Mouse (Mus musculus) liver, embryonic 14.5 days (tissue): ENCODE results near the gene Smim13.
"Not testable (repeated sequence)": the region's sequence is repeated elsewhere in the genome, so short reads cannot be mapped to it uniquely, and the experiment has no call there.

Experiments used
- CTCF ChIP-seq: IDR thresholded peaks from 2 replicates; pipeline ENCODE4 v1.5.1; 2016; ENCODE audit warnings: antibody characterized with exemption, low read depth, control low read depth
- EP300 ChIP-seq: IDR thresholded peaks from 2 replicates; pipeline ENCODE4 v1.6.1; 2016; ENCODE audit warnings: antibody characterized with exemption, low read depth

DNA sequence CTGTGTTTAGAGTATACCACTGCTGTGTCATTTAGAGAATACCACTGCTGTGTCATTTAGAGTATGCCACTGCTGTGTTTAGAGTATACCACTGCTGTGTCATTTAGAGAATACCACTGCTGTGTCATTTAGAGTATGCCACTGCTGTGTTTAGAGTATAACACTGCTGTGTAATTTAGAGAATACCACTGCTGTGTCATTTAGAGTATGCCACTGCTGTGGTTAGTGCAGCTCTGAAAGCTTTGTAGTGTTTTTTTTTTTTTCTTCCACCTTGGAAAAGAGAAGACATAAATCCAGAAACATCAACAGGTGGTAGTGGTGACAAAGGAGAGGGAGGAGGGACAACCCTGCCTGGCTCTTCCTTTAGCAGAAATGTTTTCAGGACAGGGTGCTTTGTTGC is 44.1 kb upstream of the Smim13 start:
- not testable (repeated sequence) for TF ChIP-seq CTCF, EP300
